Mouse (Mus musculus) stomach, postnatal 0 days (tissue): ENCODE results near the gene Tent5c. TPM values are rescaled to one million over a fixed set of nuclear protein-coding genes. Genes with fewer than 3 reads are reported as not detected.

ENCODE experiments used
- ATAC-seq: fragments of 200-750 bp; cut with Nextera tagmentation; 2 replicates; pipeline ENCODE4 v1.8.0; 2017; ENCODE audit not compliant: low FRiP score, low TSS enrichment
- DNase-seq: peaks from one replicate; pipeline ENCODE4 v3.0.0-alpha.2; 2016; ENCODE audit warnings: low spot score
- H3K27ac ChIP-seq: fragments of 300-500 bp; sonication (generic); replicated peaks from 2 replicates; pipeline ENCODE4 v1.5.1; 2014; ENCODE audit warnings: mild to moderate bottlenecking, control low read depth
- H3K27me3 ChIP-seq: fragments of 300-500 bp; sonication (generic); 2 replicates; pipeline ENCODE4 v1.6.1; 2014; ENCODE audit warnings: low read length; ENCODE audit not compliant: control insufficient read depth, insufficient read depth
- H3K36me3 ChIP-seq: fragments of 300-500 bp; sonication (generic); 2 replicates; pipeline ENCODE4 v1.6.1; 2014; ENCODE audit warnings: low read length, mixed read lengths; ENCODE audit not compliant: control insufficient read depth, insufficient read depth
- H3K4me1 ChIP-seq: fragments of 300-500 bp; sonication (generic); replicated peaks from 2 replicates; pipeline ENCODE4 v1.6.1; 2014; ENCODE audit warnings: antibody characterized with exemption; ENCODE audit not compliant: control insufficient read depth, insufficient read depth
- H3K4me2 ChIP-seq: fragments of 300-500 bp; sonication (generic); replicated peaks from 2 replicates; pipeline ENCODE4 v1.6.1; 2014; ENCODE audit warnings: low read depth, mild to moderate bottlenecking, control low read depth, moderate library complexity
- H3K4me3 ChIP-seq: fragments of 300-500 bp; sonication (generic); 2 replicates; pipeline ENCODE4 v1.5.1; 2014; ENCODE audit warnings: low read depth, low read length, control low read depth
- H3K9ac ChIP-seq: fragments of 300-500 bp; sonication (generic); 2 replicates; pipeline ENCODE4 v1.6.1; 2014; ENCODE audit warnings: mild to moderate bottlenecking, low read length, control low read depth, mixed read lengths
- H3K9me3 ChIP-seq: fragments of 300-500 bp; sonication (generic); 2 replicates; pipeline ENCODE4 v1.6.1; 2016; ENCODE audit warnings: low read length; ENCODE audit not compliant: control insufficient read depth
- CTCF ChIP-seq: IDR thresholded peaks from 2 replicates; pipeline ENCODE4 v1.5.1; 2016; ENCODE audit warnings: antibody characterized with exemption, low read depth, mild to moderate bottlenecking, moderate library complexity
- EP300 ChIP-seq: optimal IDR thresholded peaks from 2 replicates; pipeline ENCODE3; 2016; ENCODE audit warnings: antibody characterized with exemption
- WGBS: fragments of 180-500 bp; shearing (Covaris S2); extraction: QIAGEN DNeasy Blood & Tissue Kit; methylation state at CpG from one replicate; pipeline ENCODE4 v1.1.7; 2014; 5-methylcytosine and 5-hydroxymethylcytosine counted together
- polyA plus RNA-seq: library from polyadenylated mRNA; unstranded; fragments of >200 nt; fragmentation: Nextera tagmentation; extraction: Ambion mirVana; gene quantifications from 2 replicates; pipeline ENCODE4 v1.2.1, GENCODE M21; 2015

The Tent5c gene
- polyA plus RNA-seq, 1 experiment from 2014 or later = 2.5 TPM

- no peaks in the 10 kb centered on the region for H3K4me1 ChIP-seq
- H3K4me3 ChIP-seq = no peak overlapping the region
- 65% methylated on average over 7 of the region's 7 CpGs for WGBS
- no peak for ATAC-seq
- H3K36me3 ChIP-seq = no peaks in the 10 kb centered on the region
- TF ChIP-seq CTCF (no peak), EP300 (no peak)
- no peaks in the 10 kb centered on the region for H3K27me3 ChIP-seq
- DNase-seq = no peak
- no peak overlapping the region for H3K9ac ChIP-seq
- no peaks in the 10 kb centered on the region for H3K9me3 ChIP-seq
- H3K4me2 ChIP-seq = no peak overlapping the region
- H3K27ac ChIP-seq = no peak overlapping the region
Observed at GRCm38 (mm10) chr3:100411945-100412344, 77.2 kb downstream of the Tent5c start.

GRCm38 (mm10) chr3:100409280-100409679 lies 79.8 kb downstream of the Tent5c start:
- no peak overlapping the region for H3K4me2 ChIP-seq
- DNase-seq (no peak), ATAC-seq (no peak)
- no peak overlapping the region for H3K9ac ChIP-seq
- no peaks in the 10 kb centered on the region for H3K36me3 ChIP-seq
- no peaks in the 10 kb centered on the region for H3K9me3 ChIP-seq
- no peak overlapping the region for H3K27ac ChIP-seq
- TF ChIP-seq CTCF = no peak
- no peak for TF ChIP-seq EP300
- no peaks in the 10 kb centered on the region for H3K4me1 ChIP-seq
- no peaks in the 10 kb centered on the region for H3K27me3 ChIP-seq
- H3K4me3 ChIP-seq = no peak overlapping the region
- 80% methylated on average over 2 of the region's 2 CpGs for WGBS

GRCm38 (mm10) chr3:100408351-100409043 lies 80.6 kb downstream of the Tent5c start:
- H3K4me2 ChIP-seq = no peak overlapping the region
- H3K9me3 ChIP-seq = no peaks in the 10 kb centered on the region
- WGBS = 72% methylated on average over 2 of the region's 2 CpGs
- no peaks in the 10 kb centered on the region for H3K27me3 ChIP-seq
- no peak overlapping the region for H3K27ac ChIP-seq
- ATAC-seq = no peak
- H3K4me3 ChIP-seq = no peak overlapping the region
- H3K4me1 ChIP-seq = no peaks in the 10 kb centered on the region
- H3K36me3 ChIP-seq = no peaks in the 10 kb centered on the region
- TF ChIP-seq CTCF (no peak), EP300 (no peak)
- no peak overlapping the region for H3K9ac ChIP-seq
- DNase-seq = no peak

- ATAC-seq = no peak
- DNase-seq = no peak
- Histone ChIP-seq H3K9ac (no peak overlapping the region), H3K4me2 (no peak overlapping the region), H3K36me3 (no peaks in the 10 kb centered on the region), H3K27me3 (no peaks in the 10 kb centered on the region), H3K27ac (no peak overlapping the region), H3K4me1 (no peaks in the 10 kb centered on the region), H3K4me3 (no peak overlapping the region), H3K9me3 (no peaks in the 10 kb centered on the region)
- TF ChIP-seq CTCF (no peak), EP300 (no peak)
- WGBS = 80% methylated on average over 4 of the region's 4 CpGs
Observed at GRCm38 (mm10) chr3:100402656-100403055, 86.5 kb downstream of the Tent5c start.

Other genes with a start within 250 kb of the Tent5c start
- 52.6 and 68.7 TPM in 2 replicates for gene Man1a2, start 196.2 kb upstream of the Tent5c start, polyA plus RNA-seq